Comparison of ENCODE assay signal across 8 mouse cellular contexts in genomic region chr3:87765091-87765490, GRCm38 (mm10). TPM values are rescaled to one million over a fixed set of nuclear protein-coding genes. Genes with fewer than 3 reads are reported as not detected.
DNase-seq lines count a peak whose midpoint lies in the region; ATAC-seq and TF ChIP-seq lines count a peak whose summit lies in the region.

No protein-coding gene starts in this region.

- H3K4me3 ChIP-seq in CH12.LX (replicated peaks in 1 of 3; ENCODE audit: low read depth in 2 of 3, low read length in 2 of 3, poor library complexity in 1 of 3) = no peak overlapping the region
- peak overlapping the region; percentile 92 for H3K4me3 ChIP-seq in megakaryocyte, embryonic 14.5 days (replicated peaks)
- H3K4me3 ChIP-seq in stomach, postnatal 0 days (ENCODE audit: low read depth, low read length) = no peak overlapping the region

- WGBS in stomach, postnatal 0 days = 17% methylated on average over 10 of the region's 10 CpGs

- TF ChIP-seq CTCF in CH12.LX (conservative IDR thresholded peaks at IDR 0.05 in 1 of 2, IDR thresholded peaks at IDR 0.05 in 1 of 2; ENCODE audit: low read depth in 2 of 2, low read length in 2 of 2) = no peak
- no peak for TF ChIP-seq CTCF in stomach, postnatal 0 days (IDR thresholded peaks at IDR 0.05; ENCODE audit: low read depth)

- dilution Hi-C loops in CH12.LX (cut with MboI; ENCODE audit: extremely low pct_ligation_motif_present, extremely low pct_unique_long_range_greater_than_20kb, low sequenced_read_pairs) = no loop called here

- no peak overlapping the region for H3K4me2 ChIP-seq in CH12.LX (ENCODE audit: insufficient read depth, low read depth, poor library complexity, severe bottlenecking)
- peak overlapping the region; percentile 47 for H3K4me2 ChIP-seq in stomach, postnatal 0 days (replicated peaks; ENCODE audit: low read depth)

- intact Hi-C loops in heart, postnatal 14 days (cut with DNase I) = no loop called here

- no peak for TF ChIP-seq POLR2A in CH12.LX (IDR thresholded peaks at IDR 0.05; ENCODE audit: low read depth, low read length)

- in situ Hi-C loops in CH12.LX (cut with MboI; ENCODE audit: low pct_ligation_motif_present, low pct_unique_long_range_greater_than_20kb, low sequenced_read_pairs) = no loop called here

- H3K9me3 ChIP-seq in CH12.LX (replicated peaks; ENCODE audit: low read length) = no peaks in the 10 kb centered on the region
- H3K9me3 ChIP-seq in megakaryocyte, embryonic 14.5 days = no peaks in the 10 kb centered on the region
- H3K9me3 ChIP-seq in stomach, postnatal 0 days (ENCODE audit: control insufficient read depth, low read length) = no peaks in the 10 kb centered on the region

- peak; percentile 22; the same call in 1 of the 2 replicates for ATAC-seq in stomach, postnatal 0 days (ENCODE audit: low FRiP score, low TSS enrichment)

- no peaks in the 10 kb centered on the region for H3K79me2 ChIP-seq in CH12.LX (replicated peaks; ENCODE audit: control insufficient read depth, extremely low read depth, insufficient read depth, poor library complexity, severe bottlenecking)

- H3K27me3 ChIP-seq in CH12.LX (replicated peaks) = peaks cover 25% of the 10 kb centered on the region
- H3K27me3 ChIP-seq in megakaryocyte, embryonic 14.5 days (replicated peaks) = no peaks in the 10 kb centered on the region
- H3K27me3 ChIP-seq in stomach, postnatal 0 days (ENCODE audit: control insufficient read depth, insufficient read depth, low read length) = no peaks in the 10 kb centered on the region; the same call in 1 of the 2 replicates

- H3K27ac ChIP-seq in CH12.LX (ENCODE audit: insufficient read depth, low read depth) = no peak overlapping the region
- H3K27ac ChIP-seq in stomach, postnatal 0 days (replicated peaks) = peak overlapping the region; percentile 86

- peak; percentile 67 for DNase-seq in CH12.LX (ENCODE audit: extremely low read depth)
- DNase-seq in embryo, embryonic 10.5 days (ENCODE audit: low spot score) = peak; percentile 61
- peak; percentile 56 to 57 for DNase-seq in heart, postnatal 14 days
- DNase-seq in kidney, postnatal 25 days = peak; percentile 73 to 88
- DNase-seq in stomach, postnatal 0 days (ENCODE audit: low spot score) = peak; percentile 48
- no peak for DNase-seq in ovary, adult 18-20 months (ENCODE audit: low spot score)
- no peak for DNase-seq in right cerebral cortex, postnatal 36 days (ENCODE audit: low spot score in 2 of 2)

- H3K36me3 ChIP-seq in CH12.LX (replicated peaks in 1 of 2; ENCODE audit: control insufficient read depth in 1 of 2, insufficient read depth in 1 of 2, low read length in 1 of 2) = no peaks in the 10 kb centered on the region
- peaks cover 56% of the 10 kb centered on the region for H3K36me3 ChIP-seq in megakaryocyte, embryonic 14.5 days (replicated peaks; ENCODE audit: low read length)
- no peaks in the 10 kb centered on the region for H3K36me3 ChIP-seq in stomach, postnatal 0 days (ENCODE audit: control insufficient read depth, insufficient read depth, low read length)

- no peak for TF ChIP-seq EP300 in CH12.LX (IDR thresholded peaks at IDR 0.05; ENCODE audit: low read length)
- no peak for TF ChIP-seq EP300 in stomach, postnatal 0 days (optimal IDR thresholded peaks at IDR 0.05)

- TF ChIP-seq RAD21 in CH12.LX (IDR thresholded peaks at IDR 0.05; ENCODE audit: low read depth, low read length) = no peak

- H3K4me1 ChIP-seq in CH12.LX (ENCODE audit: control insufficient read depth in 1 of 2, insufficient read depth in 2 of 2) = peaks cover 8 to 33% of the 10 kb centered on the region in 2 experiments
- H3K4me1 ChIP-seq in megakaryocyte, embryonic 14.5 days = peaks cover 90% of the 10 kb centered on the region
- peaks cover 9% of the 10 kb centered on the region; the same call in 1 of the 2 replicates for H3K4me1 ChIP-seq in stomach, postnatal 0 days (replicated peaks; ENCODE audit: control insufficient read depth, insufficient read depth)

- no peak overlapping the region for H3K9ac ChIP-seq in CH12.LX (ENCODE audit: insufficient read depth, low read depth)
- H3K9ac ChIP-seq in stomach, postnatal 0 days (ENCODE audit: low read length) = no peak overlapping the region

TF ChIP-seq in CH12.LX, 34 proteins besides CTCF, POLR2A, EP300 and RAD21:
- TF ChIP-seq SIN3A (IDR thresholded peaks at IDR 0.05; ENCODE audit: low read length) = no peak
- TF ChIP-seq E2F4 (IDR thresholded peaks at IDR 0.05; ENCODE audit: insufficient replicate concordance, low read depth, low read length) = no peak
- no peak for TF ChIP-seq ELF1 (IDR thresholded peaks at IDR 0.05; ENCODE audit: low read depth, low read length)
- no peak for TF ChIP-seq CHD2 (IDR thresholded peaks at IDR 0.05; ENCODE audit: low read length)
- TF ChIP-seq MAZ (IDR thresholded peaks at IDR 0.05; ENCODE audit: low read depth, low read length) = no peak
- TF ChIP-seq UBTF (IDR thresholded peaks at IDR 0.05; ENCODE audit: low read depth, low read length) = peak; percentile 78; the same call in 1 of the 2 replicates
- TF ChIP-seq GABPA (IDR thresholded peaks at IDR 0.05; ENCODE audit: insufficient replicate concordance, low read depth, low read length) = no peak
- no peak for TF ChIP-seq MXI1 (IDR thresholded peaks at IDR 0.05; ENCODE audit: low read depth, low read length)
- 0 out of 2 replicates have a peak, but pooled peaks have one; percentile 7 for TF ChIP-seq IRF4 (IDR thresholded peaks at IDR 0.05; ENCODE audit: low read depth, low read length)
- TF ChIP-seq ZMIZ1 (IDR thresholded peaks at IDR 0.05; ENCODE audit: low read depth, low read length) = no peak

RNA-seq across cellular contexts. Expression of gene Lrrc71, which starts 16.7 kb away (rescaled TPM):
- total RNA-seq in CH12.LX (2012; rRNA removed) = 0.17 and 0.21 TPM in 2 replicates
- not detected in 2 replicates for total RNA-seq in CH12.LX (2014; rRNA removed)
- 0.14 TPM in 1 of 2 replicates, not detected in the other for polyA plus RNA-seq in CH12.LX (2012; ENCODE audit: insufficient read length, low read depth)
- under 1 TPM; 0.44 to 0.48 TPM for total RNA-seq in heart, postnatal 14 days (2021)
- polyA plus RNA-seq in megakaryocyte, embryonic 14.5 days (2012; ENCODE audit: insufficient read depth, low replicate concordance) = 7.0 and 16.6 TPM in 2 replicates
- 0.29 and 0.38 TPM in 2 replicates for polyA plus RNA-seq in stomach, postnatal 0 days (2015; fragmentation: Nextera tagmentation; extraction: Ambion mirVana)

RNA-seq across cellular contexts. Expression of gene Ntrk1, which starts 29.9 kb away (rescaled TPM):
- total RNA-seq in CH12.LX (2012; rRNA removed) (0.92 and 1.6 TPM in 2 replicates), CH12.LX (2014; rRNA removed) (0.36 and 0.55 TPM in 2 replicates)
- 0.47 and 0.53 TPM in 2 replicates for polyA plus RNA-seq in CH12.LX (2012; ENCODE audit: insufficient read length, low read depth)
- total RNA-seq in heart, postnatal 14 days (2021) = under 1 TPM; 0.29 to 0.31 TPM
- polyA plus RNA-seq in megakaryocyte, embryonic 14.5 days (2012; ENCODE audit: insufficient read depth, low replicate concordance) = not detected in 2 replicates
- 0.39 and 0.41 TPM in 2 replicates for polyA plus RNA-seq in stomach, postnatal 0 days (2015; fragmentation: Nextera tagmentation; extraction: Ambion mirVana)

RNA-seq across cellular contexts. Expression of gene Insrr, which starts 31.7 kb away (rescaled TPM):
- total RNA-seq in CH12.LX (2012; rRNA removed) = 0.08 TPM in 1 of 2 replicates, not detected in the other
- not detected in 2 replicates for total RNA-seq in CH12.LX (2014; rRNA removed)
- 0.06 TPM in 1 of 2 replicates, not detected in the other for polyA plus RNA-seq in CH12.LX (2012; ENCODE audit: insufficient read length, low read depth)
- under 1 TPM; 0.24 TPM for total RNA-seq in heart, postnatal 14 days (2021)
- not detected in 2 replicates for polyA plus RNA-seq in megakaryocyte, embryonic 14.5 days (2012; ENCODE audit: insufficient read depth, low replicate concordance)
- polyA plus RNA-seq in stomach, postnatal 0 days (2015; fragmentation: Nextera tagmentation; extraction: Ambion mirVana) = 0.18 and 0.19 TPM in 2 replicates

RNA-seq across cellular contexts. Expression of gene Pear1, which starts 59.0 kb away (rescaled TPM):
- total RNA-seq in CH12.LX (2012; rRNA removed) (0.50 and 1.2 TPM in 2 replicates), CH12.LX (2014; rRNA removed) (0.20 and 0.22 TPM in 2 replicates)
- 0.35 and 0.46 TPM in 2 replicates for polyA plus RNA-seq in CH12.LX (2012; ENCODE audit: insufficient read length, low read depth)
- 10 to 100 TPM; 25.5 to 32.4 TPM for total RNA-seq in heart, postnatal 14 days (2021)
- polyA plus RNA-seq in megakaryocyte, embryonic 14.5 days (2012; ENCODE audit: insufficient read depth, low replicate concordance) = 164 and 715 TPM in 2 replicates
- 6.1 and 6.8 TPM in 2 replicates for polyA plus RNA-seq in stomach, postnatal 0 days (2015; fragmentation: Nextera tagmentation; extraction: Ambion mirVana)

Comparison
In these comparisons a context has a peak if more than half of its experiments do, and no peak if none do; other contexts are left out.
1. DNase-seq: peak in CH12.LX (single experiment), embryo, embryonic 10.5 days (single experiment), heart, postnatal 14 days (2 of 2), kidney, postnatal 25 days (2 of 2) and stomach, postnatal 0 days (single experiment); none in ovary, adult 18-20 months (single experiment) and right cerebral cortex, postnatal 36 days (0 of 2).